Mouse (Mus musculus) thymus, postnatal 10 days (tissue): Measurements from ENCODE around the gene Hspbp1.
A peak's percentile ranks its signal among the peaks of the same experiment; 100 is the strongest.

Experiments used
- DNase-seq, 2 experiments: peaks; one replicate each; pipeline ENCODE4 v3.0.0; 2021; ENCODE audit warnings: low spot score in 2 of 2

The Hspbp1 gene

DNA sequence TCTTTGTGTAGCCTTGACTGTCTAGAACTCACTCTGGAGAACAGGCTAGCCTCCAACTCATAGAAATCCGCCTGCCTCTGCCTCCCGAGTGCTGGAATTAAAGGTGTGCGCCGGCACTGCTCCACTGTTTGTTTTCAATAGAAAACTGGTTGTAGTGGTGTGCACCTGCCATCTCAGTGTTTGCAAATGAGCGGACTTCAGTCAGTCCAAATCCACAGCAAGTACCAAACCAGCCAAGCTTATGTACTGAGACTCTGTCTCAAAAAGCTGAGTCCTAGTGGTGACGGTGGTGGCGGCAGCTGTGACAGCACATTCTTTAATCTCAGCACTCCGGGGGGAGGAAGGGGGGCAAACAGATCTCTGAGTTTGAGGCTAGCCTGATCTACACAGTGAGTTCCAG, 16.4 kb downstream of the Hspbp1 start:
- no peak for DNase-seq

DNA sequence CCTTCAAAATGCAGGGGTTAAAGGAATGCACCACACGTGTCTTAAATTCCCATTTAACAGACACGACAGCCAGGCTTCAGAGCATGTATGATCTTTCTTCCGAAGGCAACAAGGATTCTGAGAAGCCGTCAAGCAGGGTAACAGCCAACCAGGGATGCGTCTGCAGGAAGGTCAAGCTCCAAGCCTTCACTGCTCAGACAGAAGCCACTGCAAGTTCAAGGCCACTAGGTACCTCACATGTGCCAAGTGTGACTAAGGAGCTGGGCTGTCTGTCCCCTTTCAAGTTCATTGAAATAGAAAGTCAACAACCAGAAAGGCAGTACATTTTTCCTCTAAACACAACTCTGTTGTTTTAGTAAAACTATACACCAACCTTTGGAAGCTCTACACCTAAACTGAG, 18.0 kb downstream of the Hspbp1 start:
- DNase-seq, result no peak

DNA sequence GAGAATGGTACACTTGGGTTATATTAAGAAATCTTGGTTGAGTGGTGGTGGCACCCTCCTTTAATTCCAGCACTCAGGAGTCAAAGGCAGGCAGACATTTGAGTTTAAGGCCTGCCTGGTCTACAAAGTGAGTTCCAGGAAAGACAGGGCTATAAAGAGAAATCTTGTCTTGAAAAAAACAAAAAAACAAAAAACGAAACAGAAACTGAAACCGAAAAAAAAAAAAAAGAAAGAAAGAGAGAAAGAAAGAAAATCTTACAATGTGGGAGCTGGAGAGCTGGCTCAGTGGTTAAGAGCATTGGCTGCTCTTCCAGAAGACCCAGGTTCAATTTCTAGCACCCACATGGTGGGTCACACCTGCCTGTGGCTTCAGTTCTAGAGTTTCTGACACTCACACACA, 21.1 kb downstream of the Hspbp1 start:
- no peak for DNase-seq

DNA sequence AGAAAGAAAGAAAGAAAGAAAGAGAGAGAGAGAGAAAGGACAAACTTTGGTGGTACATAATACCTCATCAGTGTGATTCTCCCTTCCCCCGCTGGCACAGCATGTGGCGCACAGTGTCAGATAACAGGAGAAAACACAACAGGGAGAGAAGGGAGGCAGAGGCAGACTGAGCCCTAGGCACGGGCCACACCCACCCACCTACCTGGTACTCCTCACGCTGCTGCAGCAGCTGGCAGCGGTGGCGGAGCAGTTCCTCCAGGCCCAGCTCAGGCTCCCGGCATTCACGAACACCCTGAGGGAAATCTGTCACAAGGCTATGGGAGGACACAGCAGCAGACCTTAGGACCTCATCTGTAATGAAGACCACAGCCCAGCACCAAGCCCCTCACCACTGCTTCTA, 21.7 kb downstream of the Hspbp1 start:
- no peak for DNase-seq

DNA sequence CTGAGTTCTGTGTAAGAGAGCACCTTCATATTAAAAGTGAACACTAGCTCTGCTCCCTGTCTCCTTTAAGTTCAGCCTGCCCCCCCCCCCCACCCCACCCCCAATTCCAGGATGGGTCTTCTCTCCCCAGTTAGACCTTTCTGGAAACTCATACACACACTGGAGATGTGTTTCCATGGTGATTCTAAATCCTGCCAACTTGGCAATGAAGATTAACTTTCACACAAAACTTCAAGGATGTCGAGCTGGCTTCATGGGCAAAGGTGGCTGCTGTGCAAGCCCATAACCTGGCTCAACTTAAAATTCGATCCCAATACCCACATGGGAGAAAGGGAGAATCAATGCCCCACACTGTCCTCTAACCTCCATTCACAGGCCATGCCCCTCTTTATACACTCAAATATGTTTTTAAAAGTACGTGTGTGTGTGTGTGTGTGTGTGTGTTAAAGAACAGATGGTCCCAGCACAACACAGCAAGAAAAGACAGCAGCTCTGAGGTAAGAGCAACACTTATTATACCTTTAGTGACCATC, 24.9 kb downstream of the Hspbp1 start:
- DNase-seq, result no peak

DNA sequence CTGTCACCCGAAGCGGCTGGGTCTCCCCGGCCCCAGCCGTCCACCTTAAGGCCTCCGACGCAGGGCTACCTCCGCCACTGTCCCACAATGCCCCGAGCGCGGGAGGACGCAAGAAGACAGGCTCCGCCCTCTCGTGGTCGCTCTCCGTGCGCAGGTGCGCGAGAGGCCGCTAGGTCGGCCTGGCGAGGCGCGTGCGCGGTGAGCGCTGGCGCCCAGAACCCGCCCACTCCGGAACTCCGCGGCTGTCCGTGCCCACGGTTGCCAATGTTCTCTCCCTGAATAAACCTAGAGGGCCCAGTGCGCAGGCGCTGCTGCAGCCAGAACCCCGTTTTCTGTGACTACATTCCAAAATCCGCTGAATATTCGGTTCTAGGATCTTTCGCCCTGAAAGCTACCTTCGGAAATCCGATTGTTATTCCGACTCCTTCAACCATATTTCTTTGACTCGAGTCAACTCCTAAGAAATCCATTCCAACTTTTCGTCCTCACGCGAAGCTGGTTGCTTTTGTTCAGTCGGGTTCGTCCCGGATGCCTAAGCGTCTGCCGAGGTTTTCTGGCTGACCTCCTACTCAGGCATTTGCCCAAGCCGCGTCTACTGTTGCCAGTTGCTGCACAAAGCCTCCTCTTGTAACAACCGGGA, 25.8 kb downstream of the Hspbp1 start, which contains the start of gene Ppp6r1:
TSS of gene Ppp6r1 (minus strand) at position 108 of the 640 bp plus-strand sequence.
- peak; percentile 95 to 96 for DNase-seq

DNA sequence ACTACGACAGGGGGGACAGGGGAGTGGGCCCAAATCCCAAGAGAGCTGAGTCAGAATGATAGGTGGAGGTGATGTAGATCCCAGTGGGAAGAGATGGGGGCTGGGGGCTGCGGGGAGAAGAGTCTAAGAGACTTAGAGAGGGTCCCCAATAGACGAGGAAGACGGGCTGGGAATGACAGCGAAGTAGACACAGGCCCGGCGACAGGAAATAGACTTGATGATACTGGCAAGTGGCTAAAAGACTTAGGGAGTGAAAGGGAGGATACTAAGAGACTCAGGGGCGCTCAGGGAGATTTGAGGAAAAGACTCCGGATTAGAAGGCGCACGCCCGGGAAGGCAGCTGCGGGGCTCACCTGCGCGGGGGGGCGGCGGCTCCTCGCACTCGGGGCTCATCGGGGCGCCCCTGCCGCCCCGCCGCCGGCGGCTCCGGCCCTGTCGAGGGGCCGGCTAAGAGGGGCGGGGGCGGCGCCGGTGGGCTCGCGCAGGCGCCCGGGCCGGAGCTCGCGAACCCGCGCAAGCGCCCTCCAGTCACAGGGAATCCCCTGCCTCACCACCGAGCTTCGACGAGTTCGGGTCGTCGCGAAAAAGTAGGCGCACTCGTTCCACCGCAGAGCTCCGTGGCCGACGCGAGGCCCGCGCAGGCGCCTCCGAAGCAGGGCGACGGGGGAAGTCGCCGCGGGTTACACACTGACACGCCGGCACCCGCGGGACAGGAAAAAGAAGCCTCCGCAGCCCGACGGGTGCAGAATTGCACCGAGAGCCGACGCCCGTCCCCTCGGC, 26.6 kb downstream of the Hspbp1 start:
- peak; percentile 35 to 42 for DNase-seq

DNA sequence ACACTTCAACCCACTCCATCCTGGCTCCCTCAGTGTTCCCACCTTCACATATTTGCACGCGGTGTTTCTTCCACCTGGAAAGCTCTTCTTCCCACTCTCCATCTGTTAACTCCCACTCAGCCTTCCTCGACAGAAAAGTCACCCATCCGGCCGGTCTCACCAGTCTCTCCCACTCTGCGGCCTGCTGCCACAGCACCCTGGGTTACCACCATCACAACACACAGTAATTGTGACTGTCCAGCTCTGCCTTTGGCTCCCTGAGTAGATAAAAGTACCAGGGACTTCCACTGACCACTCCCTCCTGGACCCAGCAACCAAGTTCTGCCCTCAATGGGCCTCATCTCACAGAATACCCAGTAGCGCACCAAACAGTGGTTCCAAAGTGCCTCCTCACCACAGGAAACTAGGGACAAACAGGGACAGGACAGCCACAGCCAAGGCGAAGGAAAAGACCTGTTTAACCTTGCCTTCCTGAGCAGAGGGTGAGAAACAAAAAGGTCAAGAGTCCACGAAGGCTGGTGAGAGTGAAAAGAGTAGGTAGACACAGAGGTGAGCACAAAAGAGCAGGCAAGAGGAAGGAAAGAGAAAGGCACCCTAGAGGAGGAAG, 27.2 kb downstream of the Hspbp1 start:
- no peak for DNase-seq

DNA sequence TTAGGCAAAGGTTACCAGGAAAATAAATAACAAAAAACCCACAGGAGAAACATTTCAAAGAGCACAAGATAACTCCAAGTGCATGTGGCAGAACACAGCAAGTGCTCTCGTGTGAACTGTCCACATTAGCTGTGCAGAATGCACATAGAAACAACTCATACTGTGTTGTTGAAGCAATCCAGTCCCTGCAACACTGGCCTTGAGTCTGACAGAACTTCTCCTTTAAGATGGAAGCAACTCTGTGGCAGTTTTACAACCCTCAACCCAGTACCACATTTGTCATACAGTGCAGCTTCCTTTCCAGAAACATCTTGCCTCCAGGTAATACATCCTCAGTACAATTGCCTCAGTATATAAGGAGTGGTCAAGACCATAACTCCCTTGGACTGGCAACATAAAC, 28.1 kb downstream of the Hspbp1 start:
- no peak for DNase-seq

DNA sequence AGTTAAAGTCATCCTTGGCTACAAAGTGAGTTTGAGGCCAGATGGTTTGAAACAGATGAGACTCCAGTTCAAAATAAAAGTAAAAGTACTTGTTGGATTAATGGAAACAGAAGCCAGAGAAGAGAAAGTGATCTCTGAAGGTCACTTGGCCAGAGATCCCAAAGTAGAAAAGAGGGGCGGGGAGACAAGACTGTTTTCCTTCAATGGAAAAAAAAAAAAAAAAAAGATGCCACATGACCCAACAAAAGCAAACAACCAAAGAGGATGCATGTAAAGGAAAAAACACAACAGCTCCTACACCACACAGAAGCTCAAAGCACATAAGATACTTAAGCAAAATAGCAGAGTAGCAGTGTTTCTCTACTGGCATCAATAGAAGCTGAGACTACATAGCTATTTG, 29.0 kb downstream of the Hspbp1 start:
- no peak for DNase-seq

DNA sequence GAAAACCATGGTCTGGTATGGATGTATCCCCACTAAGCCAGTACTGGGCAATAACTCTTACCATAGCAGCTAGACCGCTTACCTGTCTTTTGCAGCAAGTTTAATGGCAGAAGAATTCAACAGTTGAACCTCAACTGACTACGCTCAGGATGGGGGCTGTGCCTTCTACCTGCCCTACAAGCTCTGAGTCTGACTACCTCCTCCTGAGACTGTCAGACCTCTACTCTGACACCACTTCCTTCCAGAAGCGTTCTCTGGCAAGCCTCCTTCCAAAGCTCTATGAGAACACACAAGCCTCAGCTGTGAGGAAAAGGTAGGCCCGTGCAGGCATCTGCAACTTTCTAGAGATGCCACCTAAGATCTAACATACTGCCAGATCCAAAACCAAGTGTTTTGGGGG, 29.5 kb downstream of the Hspbp1 start:
- peak; percentile 53 to 67 for DNase-seq

DNA sequence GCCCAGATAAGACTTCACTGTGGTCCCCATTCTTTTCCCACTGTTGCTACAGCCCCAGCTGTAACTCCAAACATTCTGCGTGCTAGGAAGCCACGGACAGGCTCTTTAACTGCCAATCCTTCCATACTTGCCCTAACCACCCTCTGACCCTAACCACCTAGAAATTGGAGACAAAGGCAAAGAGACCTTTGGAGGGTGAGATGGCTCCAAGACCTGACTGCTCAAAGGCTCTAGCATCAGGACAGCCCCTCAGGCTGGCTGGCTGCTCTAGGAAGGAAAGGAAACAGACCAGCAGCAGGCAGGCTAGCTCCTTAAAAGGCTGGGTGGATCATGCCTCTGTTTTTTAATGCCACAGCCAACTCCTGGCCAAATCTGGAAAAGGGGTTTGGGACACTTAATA, 30.6 kb downstream of the Hspbp1 start:
- DNase-seq, result peak in 1 of 2 experiments; percentile 29

DNA sequence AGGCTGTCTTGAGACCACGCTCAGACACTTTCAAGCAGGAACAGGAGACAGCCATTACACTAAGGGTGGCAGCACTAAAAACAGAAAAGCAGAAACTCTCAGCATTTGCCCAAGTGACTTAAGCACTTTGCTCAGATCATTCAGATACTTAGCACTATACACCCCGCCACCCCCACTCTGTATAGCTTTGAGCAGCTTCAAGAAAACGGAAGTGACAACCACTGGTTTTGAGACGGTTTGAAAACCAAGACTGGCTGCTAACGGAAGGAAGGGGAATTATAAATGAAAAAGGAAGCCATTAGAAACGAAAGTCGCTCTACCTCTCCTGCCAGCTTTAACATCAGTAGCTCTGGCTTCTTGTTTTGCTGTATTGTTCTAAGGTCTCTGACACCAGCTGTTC, 31.1 kb downstream of the Hspbp1 start:
- DNase-seq, result peak; percentile 81 to 82

DNA sequence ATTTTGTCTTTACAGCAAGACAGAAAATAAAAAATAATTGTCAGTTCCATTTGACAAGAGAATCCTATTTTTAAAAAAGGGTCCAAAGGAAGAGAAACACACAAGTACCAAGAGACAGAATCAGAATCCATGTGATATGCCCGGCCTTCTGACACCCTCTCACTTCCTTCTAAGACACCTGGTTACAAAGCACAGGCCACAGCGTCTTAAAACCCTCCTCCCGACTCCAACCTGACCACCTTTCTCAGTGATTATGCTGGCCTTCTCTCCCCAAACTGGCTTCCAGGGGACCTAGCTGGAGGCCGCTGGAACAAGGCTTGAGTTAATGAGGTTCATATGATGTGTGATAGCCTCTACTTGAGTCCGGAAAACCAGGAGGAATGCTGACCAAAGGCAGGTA, 31.5 kb downstream of the Hspbp1 start:
- no peak for DNase-seq

DNA sequence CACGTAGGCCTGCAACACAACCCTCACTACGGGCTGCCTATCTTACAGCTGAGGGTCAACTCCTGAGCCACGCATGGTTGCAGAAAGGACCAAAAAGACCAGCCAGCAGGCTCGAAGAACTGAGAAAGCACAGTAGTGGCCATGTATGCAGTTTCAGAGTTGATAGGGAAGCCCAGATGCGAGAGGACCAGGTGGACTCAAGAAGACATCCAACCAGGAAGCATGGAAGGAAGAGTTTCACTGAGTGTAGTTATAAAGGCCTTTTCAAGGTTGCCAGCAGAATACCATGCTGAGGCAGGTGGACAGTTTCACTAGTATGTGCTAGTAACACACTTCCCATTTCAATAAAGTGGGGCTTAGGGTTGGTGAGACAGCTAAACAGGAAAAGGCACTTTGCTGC, 32.1 kb downstream of the Hspbp1 start:
- no peak for DNase-seq

DNA sequence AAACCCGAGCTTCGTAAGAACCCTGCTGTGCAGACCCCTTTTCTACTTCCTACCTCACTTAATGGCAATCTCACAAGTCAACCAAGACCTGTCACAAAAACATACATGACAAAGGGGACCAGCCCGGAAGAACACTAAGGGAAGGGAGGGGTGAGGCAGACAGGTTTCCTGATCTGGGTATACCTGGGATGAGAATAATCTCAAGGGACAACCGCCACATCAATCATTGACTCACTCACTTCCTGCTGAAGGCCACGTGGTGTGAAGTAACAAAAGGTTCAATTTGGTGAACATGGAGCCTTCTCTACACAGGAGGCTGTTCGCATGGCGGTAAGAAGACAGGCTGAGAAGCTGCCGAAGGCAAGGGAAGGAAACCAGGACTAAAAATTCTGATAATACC, 33.3 kb downstream of the Hspbp1 start:
- peak; percentile 30 to 45 for DNase-seq

DNA sequence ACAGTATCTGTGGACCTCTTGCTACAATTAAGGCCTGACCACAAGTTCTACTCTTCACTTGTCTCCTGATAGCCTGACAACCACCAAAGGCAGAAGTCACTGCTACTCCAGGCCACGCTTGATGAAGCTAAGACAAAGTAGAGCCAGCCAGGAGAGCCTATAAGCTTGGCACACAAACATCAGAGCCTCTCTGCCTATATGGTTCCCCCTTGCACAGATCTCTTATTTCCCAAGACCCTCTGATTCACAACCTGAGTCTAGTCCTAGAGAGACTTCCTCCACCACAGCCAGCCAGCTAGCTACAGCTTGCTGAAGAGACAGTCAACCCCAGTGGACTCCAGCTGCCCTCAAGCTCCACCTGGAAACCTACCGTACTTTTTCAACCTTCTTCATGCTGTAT, 36.9 kb downstream of the Hspbp1 start:
- DNase-seq, result no peak

DNA sequence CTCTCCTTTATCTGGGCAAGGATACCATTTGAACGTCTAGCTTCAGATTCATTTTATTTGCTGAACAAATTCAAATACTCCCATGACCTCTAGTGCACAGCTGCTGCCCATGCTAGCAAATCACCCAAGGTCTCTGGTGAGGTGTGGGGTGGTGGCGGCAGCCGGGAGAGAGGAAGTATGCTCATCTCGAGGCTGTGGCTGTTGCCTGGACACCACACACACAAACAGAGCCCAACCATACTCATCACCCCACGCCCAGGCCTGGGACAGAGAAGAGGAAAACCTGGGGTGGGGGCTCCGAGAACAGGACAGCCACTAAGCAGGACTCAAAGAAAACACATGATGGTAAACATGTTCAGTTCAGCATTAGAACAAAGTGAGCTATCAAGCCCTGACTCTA, 37.6 kb downstream of the Hspbp1 start:
- DNase-seq, result no peak

DNA sequence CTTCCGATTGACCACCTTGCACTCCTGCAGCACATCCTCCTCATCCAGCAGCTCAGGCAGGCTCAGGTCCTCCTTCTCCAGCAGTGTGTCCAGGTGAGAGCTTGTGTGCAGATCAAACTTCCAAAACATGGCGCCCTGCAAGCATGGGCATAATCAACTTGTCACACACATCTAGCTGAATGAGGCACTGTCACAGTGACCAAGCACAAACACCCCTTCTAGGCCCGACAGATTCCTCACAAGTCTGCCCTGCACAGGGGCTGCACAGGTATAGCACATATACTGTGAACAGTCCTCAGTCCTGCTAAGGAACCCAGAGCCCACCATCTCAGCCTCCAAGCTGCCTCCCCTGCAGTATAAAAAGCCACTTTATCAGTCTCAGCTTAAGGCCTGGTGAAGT, 38.1 kb downstream of the Hspbp1 start:
- DNase-seq, result no peak

DNA sequence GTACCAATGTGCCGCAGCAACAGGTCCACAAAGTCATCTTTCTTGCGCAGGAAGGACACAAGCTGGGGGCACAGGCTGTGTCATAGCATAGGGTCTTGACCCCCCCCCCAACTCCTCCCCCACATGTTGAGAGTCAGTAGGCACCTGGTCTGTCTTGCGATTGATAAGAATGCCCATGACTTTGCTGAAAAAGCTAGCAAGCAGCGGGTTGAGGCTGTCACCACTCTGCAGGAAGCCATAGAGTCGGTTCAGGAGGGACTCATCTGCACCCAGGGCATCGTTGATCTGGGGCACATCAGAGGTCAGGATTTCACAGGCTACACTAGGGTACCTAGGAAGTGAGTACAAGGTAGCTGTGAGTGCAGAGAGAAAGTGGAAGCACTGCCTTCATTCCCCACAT, 41.6 kb downstream of the Hspbp1 start:
- no peak for DNase-seq

DNA sequence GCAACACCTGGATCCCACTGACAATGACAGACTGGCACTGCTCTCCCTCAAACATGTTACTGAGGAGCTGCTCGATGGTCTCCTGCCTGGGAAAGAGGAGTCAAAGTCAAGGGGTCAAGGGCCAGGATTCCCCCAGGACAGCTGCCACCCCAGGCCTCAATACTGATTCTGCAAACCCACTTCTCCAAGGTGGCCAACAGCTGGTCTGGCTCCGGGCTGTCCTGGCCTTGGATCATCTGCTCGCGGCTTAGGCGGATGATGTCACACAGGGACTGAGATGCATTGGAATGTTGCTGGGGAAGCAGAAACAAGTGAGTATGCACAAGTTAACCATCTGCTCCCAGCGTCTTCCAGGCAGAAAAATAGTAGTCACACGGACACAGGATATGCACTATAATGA, 42.9 kb downstream of the Hspbp1 start:
- no peak for DNase-seq

DNA sequence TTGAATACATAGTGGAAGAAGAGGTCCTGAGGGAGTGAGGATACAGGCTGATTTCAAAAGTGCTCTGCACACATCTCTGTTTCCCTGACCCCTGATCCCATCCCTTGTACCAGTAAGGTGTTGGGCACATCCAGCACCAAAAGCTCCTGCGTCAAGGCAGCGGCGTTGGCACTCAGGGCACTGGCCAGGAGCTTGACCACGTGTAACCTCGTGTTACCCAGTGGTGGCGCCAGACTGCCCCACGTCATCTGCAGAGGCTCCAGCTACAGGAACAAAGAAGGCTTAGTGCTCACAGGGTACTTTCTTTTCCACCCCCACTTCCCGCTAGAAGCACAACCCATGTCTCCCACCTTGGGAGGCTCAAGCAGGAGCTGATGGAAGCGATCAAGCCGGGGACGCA, 43.7 kb downstream of the Hspbp1 start:
- no peak for DNase-seq

DNA sequence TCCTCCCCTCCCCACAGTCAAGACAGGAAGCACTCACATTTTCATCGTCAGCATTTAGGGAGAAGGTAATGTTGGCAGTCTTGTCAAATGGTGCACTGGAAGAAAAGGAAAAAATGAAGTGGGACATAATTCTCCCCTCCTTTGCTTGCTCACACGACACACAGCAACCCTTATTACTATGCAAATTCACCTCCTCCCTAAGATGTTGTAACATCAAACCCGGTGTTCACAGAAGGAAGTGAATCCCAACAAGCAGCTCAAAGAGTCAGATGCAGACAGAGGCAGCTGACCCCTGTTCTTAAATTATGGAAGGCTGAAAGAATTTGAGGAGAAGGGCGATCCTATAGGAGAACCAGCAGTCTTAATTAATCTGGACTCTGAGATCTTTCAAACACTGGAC, 48.7 kb downstream of the Hspbp1 start:
- no peak for DNase-seq
